Mouse (Mus musculus) layer of hippocampus, adult 18-20 months (tissue): ENCODE measurements around the gene Thegl. TPM values are rescaled to one million over a fixed set of nuclear protein-coding genes. Genes with fewer than 3 reads are reported as not detected.

Source experiments
- DNase-seq, 2 experiments: peaks; one replicate each; pipeline ENCODE4 v3.0.0; 2022; ENCODE audit warnings: low spot score in 2 of 2
- total RNA-seq, 2 experiments: library from RNA; stranded (reverse); gene quantifications; 2 replicates each; pipeline ENCODE4 v1.2.3; 2021

Thegl gene
- total RNA-seq, 2 experiments from 2014 or later, result 0.97 to 1.1 TPM

- DNase-seq, result no peak
Measured at GRCm38 (mm10) chr5:77044362-77044761, 28.5 kb downstream of the Thegl start.

GRCm38 (mm10) chr5:77052616-77053015 is 36.8 kb downstream of the Thegl start:
- DNase-seq, result no peak

GRCm38 (mm10) chr5:77056881-77057440 is 41.1 kb downstream of the Thegl start:
- DNase-seq, result no peak

GRCm38 (mm10) chr5:77060363-77060762 is 44.5 kb downstream of the Thegl start:
- no peak for DNase-seq

- DNase-seq, result peak; percentile 43 to 79
Measured at GRCm38 (mm10) chr5:77061372-77062038, 45.7 kb downstream of the Thegl start.

- no peak for DNase-seq
Measured at GRCm38 (mm10) chr5:77067321-77067720, 51.5 kb downstream of the Thegl start.

GRCm38 (mm10) chr5:77070987-77071386 is 55.2 kb downstream of the Thegl start:
- DNase-seq, result no peak

GRCm38 (mm10) chr5:77071626-77072025 is 55.8 kb downstream of the Thegl start:
- DNase-seq, result no peak

GRCm38 (mm10) chr5:77073794-77074193 is 58.0 kb downstream of the Thegl start:
- no peak for DNase-seq

- peak; percentile 39 to 57 for DNase-seq
Measured at GRCm38 (mm10) chr5:77074914-77075313, 59.1 kb downstream of the Thegl start.

- peak in 1 of 2 experiments; percentile 41 for DNase-seq
Measured at GRCm38 (mm10) chr5:77075951-77076350, 60.1 kb downstream of the Thegl start.

GRCm38 (mm10) chr5:77080761-77081160 is 64.9 kb downstream of the Thegl start:
- DNase-seq, result no peak

- DNase-seq, result no peak
Measured at GRCm38 (mm10) chr5:77082735-77083134, 66.9 kb downstream of the Thegl start.

GRCm38 (mm10) chr5:77084418-77084817 is 68.6 kb downstream of the Thegl start:
- no peak for DNase-seq

- no peak for DNase-seq
Measured at GRCm38 (mm10) chr5:77085753-77086450, 70.1 kb downstream of the Thegl start.

- no peak for DNase-seq
Measured at GRCm38 (mm10) chr5:77086541-77086940, 70.7 kb downstream of the Thegl start.

- no peak for DNase-seq
Measured at GRCm38 (mm10) chr5:77087122-77087521, 71.3 kb downstream of the Thegl start.

GRCm38 (mm10) chr5:77089294-77089693 is 73.5 kb downstream of the Thegl start:
- DNase-seq, result peak in 1 of 2 experiments; percentile 60

- DNase-seq, result no peak
Measured at GRCm38 (mm10) chr5:77089901-77090300, 74.1 kb downstream of the Thegl start.

- peak in 1 of 2 experiments; percentile 37 for DNase-seq
Measured at GRCm38 (mm10) chr5:77090521-77091096, 74.8 kb downstream of the Thegl start.

- DNase-seq, result no peak
Measured at GRCm38 (mm10) chr5:77091923-77092322, 76.1 kb downstream of the Thegl start.

GRCm38 (mm10) chr5:77092531-77092930 is 76.7 kb downstream of the Thegl start:
- no peak for DNase-seq
